Mouse (Mus musculus) erythroblast, embryonic 14.5 days (primary cell): ENCODE measurements around the gene B230219D22Rik.

Experiments used
- GATA1 ChIP-seq: IDR thresholded peaks from 2 replicates; pipeline ENCODE4 v1.6.1; 2012; ENCODE audit warnings: low read length, inconsistent platforms, mixed read lengths
- TAL1 ChIP-seq: IDR thresholded peaks from 3 replicates; pipeline ENCODE4 v1.6.1; 2012; ENCODE audit warnings: low read length, inconsistent platforms, mixed read lengths

- TF ChIP-seq GATA1 (no peak), TAL1 (no peak)
Observed at GRCm38 (mm10) chr13:55677364-55677763, 15.6 kb upstream of the B230219D22Rik start.
